Mouse (Mus musculus) embryonic facial prominence, embryonic 14.5 days (tissue): ENCODE results near the gene Pde9a. TPM values are rescaled to one million over a fixed set of nuclear protein-coding genes. Genes with fewer than 3 reads are reported as not detected.
A peak's percentile ranks its signal among the peaks of the same experiment; 100 is the strongest.

ENCODE experiments used
- ATAC-seq: fragments of 200-750 bp; cut with Nextera tagmentation; 2 replicates; pipeline ENCODE4 v1.8.0; 2017; ENCODE audit warnings: low read depth, moderate number of reproducible peaks, moderate TSS enrichment
- DNase-seq: peaks from one replicate; pipeline ENCODE4 v3.0.0-alpha.2; 2015; ENCODE audit warnings: low spot score
- H3K27ac ChIP-seq: fragments of 300-500 bp; sonication (generic); replicated peaks from 2 replicates; pipeline ENCODE4 v1.5.1; 2014; ENCODE audit warnings: low read depth, mild to moderate bottlenecking, low read length, moderate library complexity
- H3K27me3 ChIP-seq: fragments of 300-500 bp; sonication (generic); replicated peaks from 2 replicates; pipeline ENCODE4 v1.6.1; 2014; ENCODE audit warnings: low read length; ENCODE audit not compliant: control insufficient read depth, insufficient read depth
- H3K36me3 ChIP-seq: fragments of 300-500 bp; sonication (generic); 2 replicates; pipeline ENCODE4 v1.6.1; 2014; ENCODE audit warnings: low read length, mixed read lengths; ENCODE audit not compliant: control insufficient read depth, insufficient read depth
- H3K4me1 ChIP-seq: fragments of 300-500 bp; sonication (generic); 2 replicates; pipeline ENCODE4 v1.6.1; 2014; ENCODE audit warnings: antibody characterized with exemption, low read length; ENCODE audit not compliant: control insufficient read depth, insufficient read depth
- H3K4me2 ChIP-seq: fragments of 300-500 bp; sonication (generic); 2 replicates; pipeline ENCODE4 v1.6.1; 2014; ENCODE audit warnings: low read depth, mild to moderate bottlenecking, low read length, moderate library complexity, mixed read lengths
- H3K4me3 ChIP-seq: fragments of 300-500 bp; sonication (generic); 2 replicates; pipeline ENCODE4 v1.5.1; 2014; ENCODE audit warnings: low read depth, mild to moderate bottlenecking, low read length
- H3K9ac ChIP-seq: fragments of 300-500 bp; sonication (generic); 2 replicates; pipeline ENCODE4 v1.6.1; 2014; ENCODE audit warnings: low read depth, mild to moderate bottlenecking, low read length, moderate library complexity, mixed read lengths
- H3K9me3 ChIP-seq: fragments of 300-500 bp; sonication (generic); 2 replicates; pipeline ENCODE4 v1.6.1; 2016; ENCODE audit warnings: low read length; ENCODE audit not compliant: control insufficient read depth
- WGBS: fragments of 180-500 bp; shearing (Covaris S2); extraction: QIAGEN DNeasy Blood & Tissue Kit; methylation state at CpG from one replicate; pipeline ENCODE4 v1.1.7; 2014; 5-methylcytosine and 5-hydroxymethylcytosine counted together
- polyA plus RNA-seq: library from polyadenylated mRNA; unstranded; fragments of >200 nt; fragmentation: Nextera tagmentation; extraction: Ambion mirVana; gene quantifications from 2 replicates; pipeline ENCODE4 v1.2.1, GENCODE M21; 2014

Gene Pde9a
- polyA plus RNA-seq, 1 experiment from 2014 or later: 14.5 TPM

- H3K27ac ChIP-seq: no peak overlapping the region
Observed at GRCm38 (mm10) chr17:31432878-31433281, 46.9 kb downstream of the Pde9a start.

GRCm38 (mm10) chr17:31433401-31433928 is 47.5 kb downstream of the Pde9a start:
- Histone ChIP-seq H3K4me3 (no peak overlapping the region), H3K36me3 (peaks cover 11% of the 10 kb centered on the region; the same call in 1 of the 2 replicates), H3K4me2 (no peak overlapping the region), H3K9me3 (peaks cover 9% of the 10 kb centered on the region), H3K9ac (no peak overlapping the region), H3K4me1 (peaks cover 14% of the 10 kb centered on the region), H3K27ac (no peak overlapping the region), H3K27me3 (no peaks in the 10 kb centered on the region)
- ATAC-seq (no peak), DNase-seq (no peak)
- 58% methylated on average over 13 of the region's 13 CpGs for WGBS

More at GRCm38 (mm10) chr17:31432878-31433281, 46.9 kb downstream of the Pde9a start:
- no peaks in the 10 kb centered on the region for H3K27me3 ChIP-seq
- ATAC-seq (no peak), DNase-seq (no peak)
- H3K36me3 ChIP-seq: peaks cover 11% of the 10 kb centered on the region; the same call in 1 of the 2 replicates
- 74% methylated on average over 5 of the region's 5 CpGs for WGBS
- no peak overlapping the region for H3K9ac ChIP-seq
- H3K4me3 ChIP-seq: no peak overlapping the region
- H3K4me1 ChIP-seq: peaks cover 14% of the 10 kb centered on the region
- no peak overlapping the region for H3K4me2 ChIP-seq
- H3K9me3 ChIP-seq: peaks cover 9% of the 10 kb centered on the region

- Histone ChIP-seq H3K9me3 (peaks cover 4% of the 10 kb centered on the region), H3K9ac (no peak overlapping the region)
- no peak for DNase-seq
Observed at GRCm38 (mm10) chr17:31433978-31434797, 48.2 kb downstream of the Pde9a start.

GRCm38 (mm10) chr17:31434825-31435325 is 48.9 kb downstream of the Pde9a start:
- Histone ChIP-seq H3K27me3 (no peaks in the 10 kb centered on the region), H3K4me3 (no peak overlapping the region), H3K4me1 (peaks cover 14% of the 10 kb centered on the region), H3K9me3 (no peaks in the 10 kb centered on the region), H3K27ac (no peak overlapping the region), H3K36me3 (peaks cover 5% of the 10 kb centered on the region; the same call in 1 of the 2 replicates), H3K9ac (no peak overlapping the region), H3K4me2 (peak overlapping the region; percentile 1; the same call in 1 of the 2 replicates)
- 11% methylated on average over 8 of the region's 8 CpGs for WGBS
- ATAC-seq (no peak), DNase-seq (peak; percentile 11)

More at GRCm38 (mm10) chr17:31433978-31434797, 48.2 kb downstream of the Pde9a start:
- Histone ChIP-seq H3K27me3 (no peaks in the 10 kb centered on the region), H3K4me1 (peaks cover 14% of the 10 kb centered on the region), H3K27ac (no peak overlapping the region), H3K4me3 (no peak overlapping the region), H3K36me3 (peaks cover 8% of the 10 kb centered on the region; the same call in 1 of the 2 replicates), H3K4me2 (peak overlapping the region; percentile 1; the same call in 1 of the 2 replicates)
- 0 out of 2 replicates have a peak, but pooled peaks have one; percentile 15 for ATAC-seq
- 14% methylated on average over 16 of the region's 16 CpGs for WGBS

GRCm38 (mm10) chr17:31435934-31436813 is 50.2 kb downstream of the Pde9a start:
- no peak overlapping the region for H3K27ac ChIP-seq
- 41% methylated on average over 13 of the region's 13 CpGs for WGBS
- DNase-seq: no peak

GRCm38 (mm10) chr17:31436814-31437406 is 50.9 kb downstream of the Pde9a start:
- ATAC-seq: no peak
- WGBS: 85% methylated on average over 4 of the region's 5 CpGs
- no peak for DNase-seq
- no peak overlapping the region for H3K27ac ChIP-seq
- no peaks in the 10 kb centered on the region for H3K36me3 ChIP-seq
- peaks cover 14% of the 10 kb centered on the region for H3K4me1 ChIP-seq
- H3K4me2 ChIP-seq: no peak overlapping the region
- no peak overlapping the region for H3K9ac ChIP-seq
- no peak overlapping the region for H3K4me3 ChIP-seq
- no peaks in the 10 kb centered on the region for H3K9me3 ChIP-seq
- H3K27me3 ChIP-seq: no peaks in the 10 kb centered on the region

More at GRCm38 (mm10) chr17:31435934-31436813, 50.2 kb downstream of the Pde9a start:
- Histone ChIP-seq H3K4me3 (no peak overlapping the region), H3K27me3 (no peaks in the 10 kb centered on the region), H3K4me2 (no peak overlapping the region), H3K9me3 (no peaks in the 10 kb centered on the region), H3K36me3 (no peaks in the 10 kb centered on the region), H3K4me1 (peaks cover 14% of the 10 kb centered on the region), H3K9ac (no peak overlapping the region)
- ATAC-seq: no peak

- Histone ChIP-seq H3K27ac (no peak overlapping the region), H3K4me1 (peaks cover 14% of the 10 kb centered on the region), H3K9me3 (no peaks in the 10 kb centered on the region), H3K36me3 (no peaks in the 10 kb centered on the region), H3K9ac (no peak overlapping the region), H3K27me3 (no peaks in the 10 kb centered on the region), H3K4me3 (no peak overlapping the region), H3K4me2 (no peak overlapping the region)
- 91% methylated on average over 9 of the region's 9 CpGs for WGBS
- ATAC-seq (no peak), DNase-seq (no peak)
Observed at GRCm38 (mm10) chr17:31437482-31437881, 51.5 kb downstream of the Pde9a start.

- WGBS: 76% methylated on average over 4 of the region's 4 CpGs
- no peak overlapping the region for H3K4me2 ChIP-seq
- no peak overlapping the region for H3K9ac ChIP-seq
- ATAC-seq (no peak), DNase-seq (no peak)
- H3K4me1 ChIP-seq: 0 out of 2 replicates have a peak, but pooled peaks cover 4% of the 10 kb centered on the region
- no peaks in the 10 kb centered on the region for H3K9me3 ChIP-seq
- no peaks in the 10 kb centered on the region for H3K36me3 ChIP-seq
- no peak overlapping the region for H3K4me3 ChIP-seq
- H3K27me3 ChIP-seq: no peaks in the 10 kb centered on the region
- H3K27ac ChIP-seq: no peak overlapping the region
Observed at GRCm38 (mm10) chr17:31439978-31440377, 54.0 kb downstream of the Pde9a start.
